Mouse (Mus musculus) stomach, embryonic 15.5 days (tissue): ENCODE measurements around the gene Rnf144b. TPM values are rescaled to one million over a fixed set of nuclear protein-coding genes. Genes with fewer than 3 reads are reported as not detected.
A peak's percentile ranks its signal among the peaks of the same experiment; 100 is the strongest.

Experiments used
- ATAC-seq: fragments of 200-750 bp; cut with Nextera tagmentation; 2 replicates; pipeline ENCODE4 v1.8.0; 2017; ENCODE audit warnings: low read depth, moderate number of reproducible peaks, moderate TSS enrichment; ENCODE audit not compliant: insufficient read depth, low FRiP score
- H3K27ac ChIP-seq: fragments of 300-500 bp; sonication (generic); 2 replicates; pipeline ENCODE4 v1.5.1; 2015; ENCODE audit warnings: mild to moderate bottlenecking, inconsistent platforms
- H3K27me3 ChIP-seq: fragments of 300-500 bp; sonication (generic); replicated peaks from 2 replicates; pipeline ENCODE4 v1.6.1; 2015; ENCODE audit warnings: inconsistent platforms
- H3K36me3 ChIP-seq: fragments of 300-500 bp; sonication (generic); 2 replicates; pipeline ENCODE4 v1.6.1; 2015; ENCODE audit warnings: inconsistent platforms
- H3K4me1 ChIP-seq: fragments of 300-500 bp; sonication (generic); 2 replicates; pipeline ENCODE4 v1.6.1; 2015; ENCODE audit warnings: inconsistent platforms
- H3K4me2 ChIP-seq: fragments of 300-500 bp; sonication (generic); 2 replicates; pipeline ENCODE4 v1.6.1; 2015; ENCODE audit warnings: mild to moderate bottlenecking, inconsistent platforms
- H3K4me3 ChIP-seq: fragments of 300-500 bp; sonication (generic); replicated peaks from 2 replicates; pipeline ENCODE4 v1.5.1; 2015; ENCODE audit warnings: inconsistent platforms
- H3K9ac ChIP-seq: fragments of 300-500 bp; sonication (generic); 2 replicates; pipeline ENCODE4 v1.6.1; 2015; ENCODE audit warnings: inconsistent platforms
- H3K9me3 ChIP-seq: fragments of 300-500 bp; sonication (generic); 2 replicates; pipeline ENCODE4 v1.6.1; 2016; ENCODE audit warnings: inconsistent platforms
- WGBS: fragments of 180-500 bp; shearing (Covaris S2); methylation state at CpG from one replicate; pipeline ENCODE4 v1.1.7; 2015; 5-methylcytosine and 5-hydroxymethylcytosine counted together
- polyA plus RNA-seq: library from polyadenylated mRNA; unstranded; fragments of >200 nt; fragmentation: Nextera tagmentation; extraction: Ambion mirVana; gene quantifications from 2 replicates; pipeline ENCODE4 v1.2.1, GENCODE M21; 2015

Rnf144b gene
- polyA plus RNA-seq, 1 experiment from 2014 or later = 2.0 TPM

DNA sequence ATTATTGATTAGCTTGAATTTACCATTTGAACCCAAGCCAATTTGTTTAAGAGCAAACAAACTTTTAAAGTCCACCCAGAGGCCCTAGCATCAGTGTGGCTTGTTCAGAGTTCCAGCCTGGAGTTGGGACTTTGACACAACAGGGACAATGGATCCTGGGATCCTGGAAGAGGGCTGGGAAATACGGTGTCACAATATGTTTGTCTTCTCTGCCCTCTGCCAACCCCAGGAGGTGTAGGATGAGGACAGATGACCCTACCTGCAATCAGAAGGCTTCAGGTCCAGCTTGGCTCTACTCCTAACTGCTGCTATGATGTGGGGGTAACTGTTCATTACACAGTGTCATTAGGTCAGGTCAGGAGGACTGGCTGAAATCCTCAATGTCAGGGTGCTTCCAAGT is 128.2 kb downstream of the Rnf144b start:
- H3K36me3 ChIP-seq = no peaks in the 10 kb centered on the region
- H3K4me1 ChIP-seq = no peaks in the 10 kb centered on the region
- H3K9ac ChIP-seq = no peak overlapping the region
- H3K4me3 ChIP-seq = no peak overlapping the region
- no peak overlapping the region for H3K27ac ChIP-seq
- no peaks in the 10 kb centered on the region for H3K27me3 ChIP-seq
- no peak overlapping the region for H3K4me2 ChIP-seq
- 73% methylated on average over 1 of the region's 1 CpGs for WGBS
- H3K9me3 ChIP-seq = no peaks in the 10 kb centered on the region
- ATAC-seq = peak; percentile 58; the same call in 1 of the 2 replicates

DNA sequence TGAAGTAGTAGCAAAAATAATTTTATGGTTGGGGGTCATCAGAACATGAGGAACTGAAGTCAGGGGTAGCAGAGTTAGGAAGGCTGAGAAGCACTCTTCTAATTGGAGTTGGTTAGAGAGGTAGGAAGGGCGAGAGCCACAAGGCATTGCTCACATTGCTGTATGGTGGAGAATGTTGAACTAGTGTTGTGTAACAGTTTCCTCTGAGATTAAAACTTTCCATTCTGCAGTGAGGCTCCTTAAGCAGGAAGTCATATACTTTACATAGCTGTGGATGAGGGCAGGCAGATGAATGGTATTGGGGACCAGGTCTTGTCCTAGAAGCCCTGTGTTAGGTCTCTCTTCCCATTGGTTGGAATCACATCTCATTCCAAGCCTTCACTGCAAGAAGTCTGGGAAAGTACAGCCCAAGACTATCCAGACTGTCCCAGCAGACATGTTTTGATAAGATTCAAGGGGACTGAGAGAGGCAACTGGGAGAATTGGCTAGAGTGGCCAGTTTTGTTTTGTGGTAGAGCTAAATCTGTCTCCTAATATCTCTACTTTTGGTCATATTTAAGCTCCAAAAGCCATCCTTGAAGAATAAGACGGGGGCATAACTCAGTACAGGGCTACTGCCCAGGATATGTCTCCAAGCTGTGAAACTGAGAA is 128.8 kb downstream of the Rnf144b start:
- 85% methylated on average over 2 of the region's 2 CpGs for WGBS
- Histone ChIP-seq H3K27ac (no peak overlapping the region), H3K4me1 (no peaks in the 10 kb centered on the region), H3K4me3 (no peak overlapping the region), H3K4me2 (no peak overlapping the region), H3K9me3 (no peaks in the 10 kb centered on the region), H3K27me3 (no peaks in the 10 kb centered on the region), H3K36me3 (no peaks in the 10 kb centered on the region), H3K9ac (no peak overlapping the region)
- ATAC-seq = no peak

DNA sequence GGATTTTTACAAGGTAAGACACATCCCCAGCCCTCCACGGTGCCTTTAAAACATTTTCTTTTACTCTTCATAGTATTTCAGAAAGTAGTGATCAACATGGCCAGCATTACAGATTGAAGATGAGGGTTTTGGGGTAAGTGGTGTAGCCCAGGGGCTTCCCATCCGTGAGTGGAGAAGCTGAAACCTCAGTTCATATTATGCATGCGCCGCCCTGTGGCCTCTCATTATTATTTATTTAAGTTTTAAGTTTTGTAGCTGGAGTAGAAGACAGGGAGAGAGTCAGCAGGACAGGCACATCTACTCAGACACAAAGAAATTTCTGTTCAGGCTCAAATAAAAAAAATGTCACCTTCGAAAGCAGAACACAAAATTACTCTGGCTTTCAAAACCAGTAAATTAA is 131.3 kb downstream of the Rnf144b start:
- H3K36me3 ChIP-seq = no peaks in the 10 kb centered on the region
- no peak overlapping the region for H3K9ac ChIP-seq
- no peaks in the 10 kb centered on the region for H3K9me3 ChIP-seq
- H3K4me3 ChIP-seq = no peak overlapping the region
- H3K27me3 ChIP-seq = no peaks in the 10 kb centered on the region
- no peak overlapping the region for H3K27ac ChIP-seq
- H3K4me2 ChIP-seq = no peak overlapping the region
- 66% methylated on average over 5 of the region's 5 CpGs for WGBS
- no peak for ATAC-seq
- no peaks in the 10 kb centered on the region for H3K4me1 ChIP-seq

DNA sequence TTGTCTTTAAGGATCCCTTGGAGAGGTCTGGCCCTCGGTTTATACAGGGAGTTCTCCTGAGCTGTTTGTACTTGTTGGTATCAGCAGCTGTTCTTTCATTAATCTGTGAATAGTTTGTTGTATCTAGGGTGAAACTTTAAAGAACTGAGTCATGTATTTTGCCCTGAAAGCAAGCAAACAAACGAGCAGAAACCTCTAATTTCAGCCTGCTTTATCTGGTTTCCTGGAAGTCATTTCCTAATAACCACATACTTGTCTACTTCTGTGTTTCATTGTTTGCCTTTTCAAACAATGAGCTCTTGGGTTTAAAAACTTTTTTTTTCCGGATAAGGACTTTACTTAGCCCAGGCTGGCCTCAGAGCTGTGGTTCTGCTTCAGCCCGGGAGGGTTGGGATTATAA is 136.8 kb downstream of the Rnf144b start:
- Histone ChIP-seq H3K9ac (no peak overlapping the region), H3K27me3 (no peaks in the 10 kb centered on the region), H3K36me3 (no peaks in the 10 kb centered on the region), H3K4me2 (no peak overlapping the region), H3K9me3 (no peaks in the 10 kb centered on the region), H3K4me1 (no peaks in the 10 kb centered on the region), H3K27ac (no peak overlapping the region), H3K4me3 (no peak overlapping the region)
- WGBS = 40% methylated on average over 4 of the region's 4 CpGs
- ATAC-seq = no peak

DNA sequence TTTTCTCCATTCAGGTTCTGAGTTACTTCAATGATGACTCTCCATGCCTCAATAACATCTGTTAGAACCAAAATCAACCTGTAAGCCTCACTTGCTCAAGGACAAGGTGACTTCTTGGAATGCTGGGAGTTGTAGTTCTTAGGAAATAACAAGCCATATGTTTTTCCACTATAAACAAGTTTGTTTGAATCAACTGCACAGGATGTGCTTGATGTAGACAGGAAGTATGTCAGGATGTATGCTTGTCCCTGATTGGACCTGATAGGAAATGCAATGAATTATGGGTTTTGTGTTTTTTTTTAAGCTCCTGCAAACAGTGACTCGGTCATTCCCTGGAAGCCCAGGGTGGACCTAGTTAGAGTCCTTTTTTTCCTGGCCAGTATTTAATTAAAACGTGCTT is 139.5 kb downstream of the Rnf144b start:
- H3K9me3 ChIP-seq = no peaks in the 10 kb centered on the region
- no peaks in the 10 kb centered on the region for H3K4me1 ChIP-seq
- no peaks in the 10 kb centered on the region for H3K27me3 ChIP-seq
- 62% methylated on average over 2 of the region's 2 CpGs for WGBS
- no peak overlapping the region for H3K4me3 ChIP-seq
- no peaks in the 10 kb centered on the region for H3K36me3 ChIP-seq
- ATAC-seq = no peak
- no peak overlapping the region for H3K9ac ChIP-seq
- no peak overlapping the region for H3K4me2 ChIP-seq
- H3K27ac ChIP-seq = no peak overlapping the region

DNA sequence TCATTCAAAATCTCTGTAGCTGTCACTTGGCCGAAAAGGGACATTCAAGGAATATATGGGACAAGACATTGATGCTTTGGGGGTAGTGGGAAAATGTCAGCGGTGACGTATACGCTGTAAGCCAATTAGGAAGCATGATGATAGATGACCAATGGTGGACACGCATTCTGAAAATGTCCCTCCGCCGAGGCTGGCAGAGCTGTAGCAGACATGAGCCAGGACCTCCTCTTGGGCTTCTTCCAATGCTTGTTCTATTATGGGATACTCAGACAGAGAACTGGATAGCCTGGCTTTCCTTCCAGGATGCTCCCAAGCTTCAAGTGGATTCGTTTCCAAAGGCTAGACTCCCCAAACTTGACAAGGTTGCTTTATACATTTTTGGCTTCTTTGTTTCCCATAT is 141.9 kb downstream of the Rnf144b start:
- Histone ChIP-seq H3K36me3 (no peaks in the 10 kb centered on the region), H3K4me2 (no peak overlapping the region), H3K9ac (no peak overlapping the region), H3K27ac (no peak overlapping the region), H3K9me3 (no peaks in the 10 kb centered on the region), H3K4me1 (no peaks in the 10 kb centered on the region), H3K27me3 (no peaks in the 10 kb centered on the region), H3K4me3 (no peak overlapping the region)
- WGBS = 83% methylated on average over 8 of the region's 8 CpGs
- ATAC-seq = no peak

DNA sequence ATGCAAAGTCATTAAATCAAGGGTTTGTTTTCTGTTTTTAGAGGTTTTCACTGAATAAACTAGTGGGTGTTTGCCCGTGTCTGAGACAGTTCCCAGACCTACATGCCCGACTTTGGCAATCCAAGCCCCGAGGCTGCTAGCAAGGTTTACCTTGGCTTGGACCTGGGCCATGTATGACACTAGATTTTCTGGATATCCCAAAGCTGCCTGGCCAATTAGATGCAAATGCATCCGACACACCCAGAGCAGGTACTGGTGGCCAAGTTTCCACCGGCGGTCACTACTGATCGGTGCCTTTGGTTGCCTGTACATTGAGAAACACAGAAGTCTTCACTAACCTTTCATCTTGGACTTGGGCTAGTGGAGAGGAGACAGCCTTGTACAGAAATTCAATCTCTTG is 144.0 kb downstream of the Rnf144b start:
- no peak overlapping the region for H3K4me3 ChIP-seq
- no peak overlapping the region for H3K4me2 ChIP-seq
- no peak for ATAC-seq
- no peak overlapping the region for H3K9ac ChIP-seq
- H3K4me1 ChIP-seq = no peaks in the 10 kb centered on the region
- H3K27ac ChIP-seq = no peak overlapping the region
- WGBS = 89% methylated on average over 7 of the region's 7 CpGs
- no peaks in the 10 kb centered on the region for H3K27me3 ChIP-seq
- no peaks in the 10 kb centered on the region for H3K9me3 ChIP-seq
- no peaks in the 10 kb centered on the region for H3K36me3 ChIP-seq

DNA sequence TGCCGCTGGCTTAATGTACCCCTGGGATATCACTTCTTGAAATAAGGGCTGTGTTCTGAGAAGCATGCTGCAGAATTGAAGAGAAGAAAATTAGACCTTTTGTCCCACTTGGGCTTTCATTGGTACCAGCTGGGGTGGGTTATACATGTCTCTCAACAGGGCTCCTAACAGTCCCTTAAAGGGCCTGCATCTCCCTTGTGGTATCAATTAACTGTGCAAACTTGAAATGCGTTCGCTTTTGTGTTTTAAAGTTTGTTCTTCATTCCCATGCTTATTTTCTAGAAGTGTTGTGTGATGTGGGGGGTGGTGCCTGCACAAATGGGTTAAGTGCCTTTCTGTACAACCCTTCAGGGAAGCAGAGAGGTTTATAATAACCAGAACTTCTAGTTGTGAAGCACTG is 145.8 kb downstream of the Rnf144b start:
- no peaks in the 10 kb centered on the region for H3K27me3 ChIP-seq
- no peaks in the 10 kb centered on the region for H3K36me3 ChIP-seq
- no peak overlapping the region for H3K27ac ChIP-seq
- no peak overlapping the region for H3K9ac ChIP-seq
- ATAC-seq = no peak
- 93% methylated on average over 3 of the region's 3 CpGs for WGBS
- no peak overlapping the region for H3K4me3 ChIP-seq
- H3K4me2 ChIP-seq = no peak overlapping the region
- no peaks in the 10 kb centered on the region for H3K9me3 ChIP-seq
- peaks cover 4% of the 10 kb centered on the region for H3K4me1 ChIP-seq

DNA sequence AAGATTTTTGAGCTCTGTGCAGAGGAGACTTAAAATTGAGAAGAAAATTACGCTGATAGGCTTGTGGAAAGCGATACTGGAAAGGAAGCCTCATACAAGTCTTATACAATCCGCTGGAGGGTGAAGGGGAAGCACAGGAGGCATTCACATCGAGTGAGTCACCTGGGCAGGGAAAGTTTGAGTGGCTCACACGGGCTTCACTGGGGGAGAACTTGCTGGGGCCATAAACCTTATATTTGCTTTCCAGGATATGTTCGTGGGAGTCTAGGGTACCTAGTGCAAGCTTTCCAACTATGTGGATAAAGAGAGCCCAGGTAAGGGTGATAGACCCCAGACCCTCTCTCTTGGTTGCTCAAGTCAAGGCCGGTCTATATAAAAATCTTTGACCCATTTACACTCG is 150.5 kb downstream of the Rnf144b start:
- Histone ChIP-seq H3K27ac (no peak overlapping the region), H3K36me3 (no peaks in the 10 kb centered on the region), H3K4me2 (peak overlapping the region; percentile 43), H3K4me3 (peak overlapping the region; percentile 20), H3K9ac (no peak overlapping the region), H3K9me3 (no peaks in the 10 kb centered on the region), H3K27me3 (no peaks in the 10 kb centered on the region), H3K4me1 (peaks cover 15% of the 10 kb centered on the region)
- no peak for ATAC-seq
- WGBS = 23% methylated on average over 8 of the region's 8 CpGs

DNA sequence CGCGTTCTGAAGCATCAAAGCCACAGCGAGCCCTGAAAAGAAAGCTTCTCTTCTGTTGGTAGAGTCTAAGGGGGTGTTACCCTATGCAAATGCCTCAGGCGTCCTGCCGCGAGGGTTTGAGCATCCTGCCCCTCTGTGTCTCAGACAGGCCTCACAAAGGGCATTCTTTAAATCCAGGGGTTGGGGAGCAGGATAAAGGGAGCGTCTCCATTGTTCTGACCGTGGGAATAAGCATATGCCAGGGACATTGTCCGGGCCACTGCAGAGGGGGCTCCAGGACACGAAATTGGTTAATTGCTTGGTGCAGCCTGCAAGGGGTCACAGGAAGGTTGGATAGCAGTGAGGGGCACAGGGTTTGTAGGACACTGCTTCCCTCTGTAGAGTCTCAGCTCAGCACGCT is 151.0 kb downstream of the Rnf144b start:
- no peaks in the 10 kb centered on the region for H3K36me3 ChIP-seq
- no peak overlapping the region for H3K27ac ChIP-seq
- H3K27me3 ChIP-seq = no peaks in the 10 kb centered on the region
- peak overlapping the region; percentile 20 for H3K4me3 ChIP-seq
- peak overlapping the region; percentile 43 for H3K4me2 ChIP-seq
- WGBS = 12% methylated on average over 11 of the region's 11 CpGs
- H3K9me3 ChIP-seq = no peaks in the 10 kb centered on the region
- H3K4me1 ChIP-seq = peaks cover 15% of the 10 kb centered on the region
- H3K9ac ChIP-seq = no peak overlapping the region
- ATAC-seq = no peak

DNA sequence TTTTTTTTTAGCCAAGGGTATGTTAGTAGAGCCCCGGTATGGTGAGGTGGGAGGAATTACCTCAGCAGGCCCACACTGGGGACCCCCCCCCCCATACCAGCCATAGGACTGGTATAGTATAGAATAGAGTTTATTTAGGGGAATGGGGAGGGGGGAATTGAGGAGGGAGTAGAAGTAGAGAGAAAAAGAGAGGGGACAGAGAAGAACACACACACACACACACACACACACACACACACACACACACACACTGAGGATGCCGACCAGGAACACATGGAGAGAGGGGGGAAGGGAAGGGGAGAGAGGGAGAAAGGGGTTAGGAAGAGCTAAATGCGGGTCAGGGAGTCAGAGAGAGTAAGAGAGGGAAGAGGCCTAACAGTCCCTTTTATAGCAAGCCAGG is 151.7 kb downstream of the Rnf144b start:
- WGBS = 29% methylated on average over 2 of the region's 3 CpGs
- no peak for ATAC-seq

DNA sequence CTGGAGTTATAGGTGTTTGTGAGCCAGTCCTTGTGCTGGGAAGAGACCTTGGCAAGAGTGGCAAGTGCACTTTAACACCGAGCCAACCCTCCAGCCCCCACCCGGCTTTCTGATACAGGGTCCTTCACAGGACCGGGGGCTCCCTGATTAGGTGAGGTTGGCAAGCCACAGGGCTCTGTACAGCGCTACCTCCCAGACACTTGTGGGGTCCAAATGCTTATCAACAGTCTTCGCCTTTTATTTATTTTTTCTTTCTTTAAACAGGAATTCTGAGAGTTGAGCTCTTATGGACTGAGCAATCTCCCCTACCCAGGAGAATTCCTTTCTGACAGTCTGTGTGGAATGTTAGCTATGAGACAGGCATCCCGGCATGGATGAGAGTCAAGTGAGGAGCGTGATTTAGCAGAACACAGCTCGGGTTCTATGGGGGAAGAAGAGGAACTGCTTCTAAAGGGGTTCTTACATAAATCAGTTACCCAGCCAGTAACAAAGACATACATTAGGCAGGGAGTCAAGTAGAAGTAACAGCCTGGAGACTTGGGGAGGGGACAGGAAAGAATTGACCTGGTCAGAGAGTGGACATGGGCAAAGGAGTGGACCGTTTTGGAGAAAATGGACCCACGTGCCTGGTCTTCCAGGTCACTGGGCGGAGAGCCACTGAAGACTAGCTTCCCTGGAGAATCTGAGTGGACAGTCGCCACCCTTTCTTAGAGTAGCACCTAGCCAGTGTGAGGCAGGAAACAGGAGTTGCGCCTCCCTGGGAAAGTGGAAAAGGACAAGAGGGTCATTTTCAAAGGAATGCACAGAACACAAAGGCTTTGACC is 154.8 kb downstream of the Rnf144b start:
- no peak for ATAC-seq
- H3K4me2 ChIP-seq = no peak overlapping the region

More for the DNA sequence above, 151.7 kb downstream of the Rnf144b start:
- H3K9ac ChIP-seq = no peak overlapping the region
- peaks cover 15% of the 10 kb centered on the region for H3K4me1 ChIP-seq
- no peak overlapping the region for H3K4me2 ChIP-seq
- H3K36me3 ChIP-seq = no peaks in the 10 kb centered on the region
- no peaks in the 10 kb centered on the region for H3K27me3 ChIP-seq
- H3K9me3 ChIP-seq = no peaks in the 10 kb centered on the region
- H3K4me3 ChIP-seq = no peak overlapping the region
- no peak overlapping the region for H3K27ac ChIP-seq

More for the DNA sequence above, 154.8 kb downstream of the Rnf144b start:
- no peaks in the 10 kb centered on the region for H3K9me3 ChIP-seq
- H3K27me3 ChIP-seq = no peaks in the 10 kb centered on the region
- H3K9ac ChIP-seq = no peak overlapping the region
- 23% methylated on average over 13 of the region's 13 CpGs for WGBS
- no peaks in the 10 kb centered on the region for H3K36me3 ChIP-seq
- H3K4me3 ChIP-seq = no peak overlapping the region
- no peak overlapping the region for H3K27ac ChIP-seq
- H3K4me1 ChIP-seq = peaks cover 15% of the 10 kb centered on the region
